Mouse (Mus musculus): ENCODE results near the gene Il23a. TPM values are rescaled to one million over a fixed set of nuclear protein-coding genes. Genes with fewer than 3 reads are reported as not detected.
A peak's percentile ranks its signal among the peaks of the same experiment; 100 is the strongest.
"Not testable (repeated sequence)": the region's sequence is repeated elsewhere in the genome, so short reads cannot be mapped to it uniquely, and the experiment has no call there.

The Il23a gene
- polyA plus RNA-seq, 1 experiment = not detected

DNA sequence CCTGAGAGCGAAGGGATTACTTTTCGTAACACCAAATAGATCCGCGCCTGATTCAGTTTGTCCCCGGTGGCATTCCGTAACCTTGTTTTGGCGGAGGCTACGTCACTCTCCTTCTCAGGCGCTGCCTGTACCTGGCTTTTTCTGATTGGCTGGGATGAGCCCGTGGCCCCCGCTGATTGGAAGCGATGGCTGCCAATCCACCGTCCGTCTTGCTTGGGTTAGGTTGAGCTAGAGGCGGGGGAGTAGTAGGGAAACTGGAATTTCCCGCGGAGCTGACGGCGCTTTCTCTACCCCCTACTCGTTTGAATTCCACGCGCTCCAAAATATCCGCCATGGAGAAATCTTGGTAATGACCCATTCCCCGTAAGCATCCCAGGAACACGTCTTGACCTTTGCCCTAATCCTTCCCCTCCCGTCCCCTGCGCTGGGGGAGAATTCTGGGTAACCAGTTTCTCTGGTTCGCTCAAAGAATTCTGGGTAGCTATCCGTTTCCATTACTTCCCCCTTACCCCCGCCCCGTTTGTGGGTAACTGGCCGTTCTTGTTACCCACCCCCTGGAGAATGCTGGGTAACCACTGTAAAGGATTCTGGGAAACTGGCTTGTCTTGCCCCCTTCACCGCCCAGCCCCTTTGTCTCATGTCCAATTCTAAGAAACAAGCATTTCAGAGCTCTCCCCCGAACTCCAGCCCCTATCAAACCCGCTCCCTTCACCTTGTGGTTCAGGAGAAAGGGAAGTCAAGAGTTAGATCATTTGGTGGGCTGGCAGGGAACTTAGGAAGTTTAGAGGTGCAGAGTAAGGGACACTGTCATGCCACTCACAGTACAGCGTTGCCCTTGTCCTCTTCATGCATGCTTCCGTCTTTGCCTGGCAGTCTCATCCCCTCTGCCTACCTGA, 4.8 kb upstream of the Il23a start, which contains the start of gene Pan2:
Gene Pan2, plus strand, starts transcription at position 210 of the 896 bp plus-strand sequence.
- DNase-seq (ENCODE audit: low spot score) = peak; percentile 100

DNA sequence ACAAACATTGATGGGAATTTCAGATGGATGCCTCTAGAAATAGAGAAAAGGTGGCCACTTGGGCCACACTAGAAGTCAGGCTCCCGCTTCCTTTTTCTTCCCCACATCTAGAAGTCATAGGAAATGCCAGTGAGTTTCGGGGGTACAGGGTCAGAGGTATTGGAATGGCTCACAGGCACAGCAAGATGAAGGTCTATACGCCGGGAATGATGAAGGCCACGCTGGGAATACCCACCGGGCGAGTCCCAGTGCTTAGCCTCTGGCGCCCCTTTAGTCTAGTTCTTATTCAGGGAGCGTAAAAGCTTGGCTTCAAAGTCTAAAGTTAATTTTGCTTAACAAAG, 4.2 kb upstream of the Il23a start:
- no peak for DNase-seq (ENCODE audit: low spot score)

DNA sequence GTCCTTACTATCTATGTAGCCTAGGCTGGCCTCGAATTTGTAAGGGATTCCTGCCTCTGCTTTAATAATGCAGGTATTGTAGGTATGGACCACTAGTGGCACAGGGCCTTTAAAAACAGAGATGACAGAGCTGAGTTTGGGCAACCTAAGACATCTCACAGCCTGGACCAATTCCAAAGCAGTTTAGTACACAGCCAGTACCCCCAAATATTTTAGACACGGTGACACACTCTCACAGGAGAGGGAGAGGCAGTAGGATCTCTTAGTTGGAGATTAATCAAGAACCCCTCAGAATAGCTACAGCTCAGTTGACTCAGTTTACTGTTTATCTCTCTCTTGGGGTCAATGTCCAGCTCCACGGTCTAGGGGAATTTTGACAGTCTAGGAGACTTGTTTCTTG, 3.8 kb upstream of the Il23a start:
- no peak for DNase-seq (ENCODE audit: low spot score)

DNA sequence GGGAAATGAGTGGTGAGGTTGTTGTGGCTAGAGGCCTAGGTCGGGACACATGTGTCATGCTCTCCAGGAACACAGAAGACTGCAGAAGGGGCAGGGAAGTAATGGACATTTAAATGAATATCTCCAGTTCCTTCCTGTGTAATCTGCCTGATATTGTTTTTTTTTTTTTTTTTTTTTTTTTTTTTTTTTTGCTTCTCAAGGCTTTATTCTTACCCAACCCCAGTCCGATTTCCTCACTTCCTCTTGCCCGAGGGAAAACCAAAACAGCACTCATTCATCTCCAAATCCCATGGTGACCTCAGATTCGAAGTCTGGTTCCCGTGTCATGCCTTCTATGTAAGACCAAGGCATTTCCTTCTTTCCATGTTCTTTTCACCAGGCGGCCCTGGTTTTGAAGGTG, 309 bp downstream of the Il23a start:
- DNase-seq (ENCODE audit: low spot score) = no peak

DNA sequence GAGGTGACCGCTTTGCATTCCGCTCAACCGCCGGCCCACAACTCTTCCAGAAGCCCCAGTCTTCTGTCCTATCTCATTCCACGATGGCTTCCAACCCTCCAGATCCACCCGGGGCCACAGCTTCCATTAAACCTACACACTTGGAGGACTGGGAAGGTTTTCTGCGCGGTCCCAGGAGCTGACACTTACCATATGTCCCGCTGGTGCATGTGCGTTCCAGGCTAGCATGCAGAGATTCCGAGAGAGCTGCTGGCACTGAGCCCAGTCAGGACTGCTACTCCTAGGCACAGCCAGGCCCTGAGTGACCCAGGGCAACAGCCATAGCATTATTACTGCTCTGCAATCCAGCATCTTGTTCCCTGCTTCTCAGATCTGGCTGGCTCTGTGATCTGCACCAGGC, 930 bp downstream of the Il23a start:
- DNase-seq (ENCODE audit: low spot score) = no peak

DNA sequence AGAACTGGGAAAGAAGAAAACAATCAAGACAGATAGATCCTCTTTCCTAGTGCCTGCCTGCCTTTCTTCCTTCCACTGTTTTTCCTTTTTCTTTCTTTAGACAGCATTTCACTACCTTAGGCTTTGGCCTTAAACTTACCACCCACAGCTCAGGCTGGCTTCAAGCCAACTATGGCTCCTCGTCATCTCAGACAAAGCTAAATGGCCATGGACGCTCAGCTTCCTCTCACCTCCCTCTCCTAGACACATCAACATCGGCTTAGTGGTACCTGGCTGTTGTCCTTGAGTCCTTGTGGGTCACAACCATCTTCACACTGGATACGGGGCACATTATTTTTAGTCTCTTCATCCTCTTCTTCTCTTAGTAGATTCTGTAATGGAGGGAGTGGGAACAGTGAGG, 1.3 kb downstream of the Il23a start:
- DNase-seq (ENCODE audit: low spot score) = no peak

DNA sequence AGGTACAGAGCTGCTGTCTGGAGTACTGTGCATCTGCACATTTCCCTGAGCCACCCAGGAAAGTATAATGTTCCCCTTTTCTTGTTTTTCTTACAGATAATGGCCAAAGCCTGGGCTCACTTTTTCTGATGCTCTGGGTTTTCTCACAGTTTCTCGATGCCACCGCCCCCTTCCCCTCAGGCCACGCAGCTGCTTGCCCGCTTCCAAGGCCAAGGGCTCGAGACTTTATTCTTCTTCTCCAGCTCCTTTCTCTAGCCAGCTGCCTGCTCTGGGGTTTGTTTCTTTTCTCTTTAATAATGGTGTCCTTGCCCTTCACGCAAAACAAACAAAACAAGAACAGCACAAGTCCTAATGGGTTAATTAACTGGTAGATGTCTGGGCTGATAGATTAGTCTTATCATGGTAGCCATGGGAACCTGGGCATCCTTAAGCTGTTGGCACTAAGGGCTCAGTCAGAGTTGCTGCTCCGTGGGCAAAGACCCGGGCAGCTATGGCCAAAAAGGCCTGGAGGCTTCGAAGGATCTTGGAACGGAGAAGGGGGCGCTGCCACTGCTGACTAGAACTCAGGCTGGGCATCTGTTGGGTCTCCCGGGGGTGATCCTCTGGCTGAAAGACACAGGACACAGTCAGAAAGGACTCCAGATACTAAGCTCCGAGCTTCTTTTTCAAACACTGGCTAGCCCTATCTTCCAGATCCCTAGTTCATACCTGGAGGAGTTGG, 2.0 kb downstream of the Il23a start:
- DNase-seq (ENCODE audit: low spot score) = no peak

DNA sequence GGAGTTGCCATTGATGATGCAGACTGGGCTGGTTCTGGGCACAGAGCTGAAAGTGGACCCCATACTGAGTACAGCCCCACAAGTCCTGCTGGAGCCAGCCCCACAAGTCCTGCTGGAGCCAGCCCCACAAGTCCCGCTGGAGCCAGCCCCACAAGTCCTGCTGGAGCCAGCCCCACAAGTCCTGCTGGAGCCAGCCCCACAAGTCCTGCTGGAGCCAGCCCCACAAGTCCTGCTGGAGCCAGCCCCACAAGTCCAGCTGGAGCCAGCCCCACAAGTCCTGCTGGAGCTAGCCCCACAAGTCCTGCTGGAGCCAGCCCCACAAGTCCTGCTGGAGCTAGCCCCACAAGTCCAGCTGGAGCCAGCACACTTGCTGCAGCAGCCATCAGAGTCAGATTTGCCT, 8.0 kb downstream of the Il23a start:
- not testable (repeated sequence) for DNase-seq (ENCODE audit: low spot score)

DNA sequence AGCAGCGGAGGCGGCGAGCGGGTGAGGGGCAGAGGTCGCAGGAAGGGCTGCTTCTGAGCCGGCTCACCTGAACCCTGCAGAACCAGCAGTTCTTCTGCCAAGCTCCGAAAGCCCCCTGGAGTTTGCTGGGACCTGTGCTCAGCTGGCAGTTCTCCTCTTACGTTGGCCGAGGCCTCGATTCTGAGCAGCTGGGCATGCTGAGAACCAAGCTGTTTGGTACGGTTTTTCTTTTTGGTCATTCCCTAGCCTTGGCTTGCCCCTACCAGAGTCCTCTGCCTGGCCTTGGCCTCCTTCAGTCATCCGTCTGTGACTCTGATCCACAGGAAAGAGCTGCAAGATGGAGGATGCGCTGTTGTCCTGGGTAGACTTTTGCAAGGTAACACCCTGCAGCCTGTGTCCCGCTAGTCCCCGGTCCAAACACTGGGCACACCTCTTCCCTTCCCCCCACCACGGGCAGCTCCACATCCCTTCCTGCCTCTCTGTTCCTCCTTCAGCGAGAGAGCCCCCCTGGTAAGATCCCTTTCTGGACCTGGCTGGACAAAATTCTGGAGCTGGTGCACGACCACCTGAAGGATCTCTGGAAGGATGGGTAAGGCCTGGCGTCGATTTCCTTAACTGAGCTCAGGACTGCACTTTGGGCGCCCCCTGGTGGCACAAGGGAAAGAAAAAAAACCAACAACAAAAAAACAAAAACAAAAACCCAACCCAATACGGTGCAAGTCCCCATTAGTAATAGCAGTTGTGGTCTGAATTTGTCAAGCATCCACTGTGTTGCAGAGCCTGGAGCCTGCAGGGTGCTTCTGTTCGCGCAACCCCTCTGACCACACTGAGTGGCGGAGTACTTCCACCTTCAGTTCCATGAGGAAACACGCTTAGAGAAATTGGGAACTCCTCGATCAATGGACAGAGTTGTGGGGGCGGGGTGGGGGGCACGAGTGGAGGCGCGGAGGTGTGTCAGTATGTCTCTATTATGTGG, 14.7 kb downstream of the Il23a start:
- DNase-seq (ENCODE audit: low spot score) = no peak

DNA sequence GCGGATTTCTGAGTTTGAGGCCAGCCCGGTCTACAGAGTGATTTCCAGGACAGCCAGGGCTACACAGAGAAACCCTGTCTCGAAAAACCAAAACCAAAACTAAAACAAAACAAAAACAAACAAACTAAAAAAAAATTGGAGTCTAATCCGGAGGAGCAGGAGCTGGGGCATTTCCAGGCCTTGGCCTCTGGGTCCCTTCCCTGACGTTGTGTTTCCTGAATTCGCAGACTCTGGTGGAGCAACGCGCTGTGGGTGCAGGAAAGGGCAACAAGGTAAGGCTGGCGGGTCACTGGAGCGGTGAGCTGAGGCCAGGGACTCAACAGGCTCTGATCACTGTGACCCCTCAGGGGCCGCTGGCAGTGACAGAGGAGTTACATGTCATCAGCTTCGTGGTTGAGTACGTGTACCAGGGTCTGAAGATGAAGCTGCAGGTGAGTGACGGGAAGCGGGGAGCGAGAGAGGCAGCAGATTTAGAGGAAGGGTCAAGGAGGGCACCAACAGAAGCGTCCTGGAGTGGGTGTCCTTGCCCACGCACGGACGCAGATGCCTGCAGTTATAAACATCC, 15.6 kb downstream of the Il23a start:
- no peak for DNase-seq (ENCODE audit: low spot score)

DNA sequence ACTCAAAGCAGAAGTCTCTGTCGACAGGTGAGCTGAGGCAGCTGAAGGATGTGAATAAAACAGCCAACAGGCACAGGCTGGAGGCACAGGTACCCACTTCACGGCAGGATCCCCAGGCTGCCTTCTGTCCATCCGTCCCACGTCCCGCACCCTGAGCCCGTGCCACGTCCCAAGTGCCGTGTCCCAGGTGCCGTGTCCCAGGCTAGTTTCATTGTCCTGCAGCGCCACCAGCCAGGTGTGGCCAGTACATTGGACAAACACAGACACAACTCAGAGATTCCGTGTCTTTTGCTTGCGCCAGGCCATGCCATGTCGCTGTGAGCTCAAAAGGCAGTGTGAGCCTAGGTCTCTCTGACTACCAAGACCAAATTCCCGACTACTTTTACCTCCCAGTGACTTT, 16.9 kb downstream of the Il23a start:
- no peak for DNase-seq (ENCODE audit: low spot score)

DNA sequence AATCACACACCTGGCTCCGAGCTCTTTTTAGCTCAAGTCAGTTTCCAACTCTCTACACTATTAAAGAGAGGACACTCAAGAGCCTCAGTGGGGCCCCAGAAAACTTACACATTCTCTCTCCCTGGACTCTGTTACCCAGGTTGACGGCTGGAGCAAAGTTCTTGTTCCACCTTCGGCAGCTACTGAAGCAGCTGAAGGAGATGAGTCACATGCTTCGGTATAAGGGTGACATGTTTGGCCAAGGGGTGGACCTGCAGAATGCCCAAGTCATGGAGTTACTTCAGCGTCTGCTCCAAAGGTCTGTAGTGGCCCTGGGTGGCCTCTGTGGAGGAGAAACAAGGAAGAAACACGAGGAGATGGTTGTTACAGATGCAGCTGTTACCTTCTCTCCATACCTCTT, 17.6 kb downstream of the Il23a start:
- no peak for DNase-seq (ENCODE audit: low spot score)

DNA sequence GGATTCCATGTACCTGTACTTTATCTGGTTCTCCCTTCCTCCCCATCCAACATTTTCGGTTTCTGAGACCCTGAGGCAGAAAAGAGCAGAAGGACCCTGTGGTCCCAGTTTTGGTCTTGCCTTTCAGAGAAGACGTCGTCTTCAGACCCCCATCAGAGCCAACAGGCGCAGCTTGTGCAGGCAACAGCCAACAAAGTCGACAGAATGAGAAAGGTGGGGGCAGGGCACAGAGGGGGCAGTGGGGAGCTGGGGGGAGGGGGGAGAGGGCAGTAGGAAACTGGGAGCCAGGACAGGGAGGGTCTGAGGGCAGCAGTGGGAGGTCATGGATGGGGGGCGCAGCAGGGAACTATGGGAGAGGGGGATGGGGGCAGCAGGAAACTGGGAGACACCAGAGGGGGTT, 20.4 kb downstream of the Il23a start:
- DNase-seq (ENCODE audit: low spot score) = no peak

DNA sequence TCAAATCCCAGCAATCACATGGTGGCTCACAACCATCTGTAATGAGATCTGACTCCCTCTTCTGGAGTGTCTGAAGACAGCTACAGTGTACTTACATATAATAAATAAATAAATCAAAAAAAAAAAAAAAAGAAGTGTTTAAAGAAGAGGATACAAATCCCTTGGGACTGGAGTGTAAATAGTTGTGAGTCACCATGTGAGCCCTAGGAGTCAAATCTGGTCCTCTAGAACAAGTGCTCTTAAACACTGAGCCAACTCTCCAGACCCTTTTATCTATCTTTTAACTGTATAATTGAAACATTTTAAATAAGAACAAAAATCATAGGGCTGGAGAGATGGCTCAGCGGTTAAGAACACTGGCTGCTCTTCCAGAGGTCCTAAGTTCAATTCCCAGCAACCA, 23.2 kb downstream of the Il23a start:
- not testable (repeated sequence) for DNase-seq (ENCODE audit: low spot score)

DNA sequence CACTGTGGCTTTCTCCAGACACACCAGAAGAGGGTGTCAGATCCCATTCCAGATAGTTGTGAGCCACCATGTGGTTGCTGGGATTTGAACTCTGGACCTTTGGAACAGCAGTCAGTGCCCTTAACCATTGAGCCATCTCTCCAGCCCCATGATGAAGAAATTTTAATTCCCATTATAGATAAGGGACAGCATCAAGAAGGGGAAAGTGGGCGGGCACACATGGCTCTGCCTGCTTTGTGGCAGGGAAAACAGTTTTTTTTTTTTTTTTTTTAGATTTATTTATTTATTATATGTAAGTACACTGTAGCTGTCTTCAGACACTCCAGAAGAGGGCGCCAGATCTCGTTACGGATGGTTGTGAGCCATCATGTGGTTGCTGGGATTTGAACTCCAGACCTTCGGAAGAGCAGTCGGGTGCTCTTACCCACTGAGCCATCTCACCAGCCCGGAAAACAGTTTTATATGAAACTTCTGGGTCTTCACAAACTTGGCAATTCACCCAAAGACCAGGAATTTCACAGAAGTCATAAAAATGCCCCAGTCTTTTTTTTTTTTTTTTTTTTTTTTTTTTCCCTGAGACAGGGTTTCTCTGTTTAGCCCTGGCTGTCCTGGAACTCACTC, 25.6 kb downstream of the Il23a start:
- not testable (repeated sequence) for DNase-seq (ENCODE audit: low spot score)

DNA sequence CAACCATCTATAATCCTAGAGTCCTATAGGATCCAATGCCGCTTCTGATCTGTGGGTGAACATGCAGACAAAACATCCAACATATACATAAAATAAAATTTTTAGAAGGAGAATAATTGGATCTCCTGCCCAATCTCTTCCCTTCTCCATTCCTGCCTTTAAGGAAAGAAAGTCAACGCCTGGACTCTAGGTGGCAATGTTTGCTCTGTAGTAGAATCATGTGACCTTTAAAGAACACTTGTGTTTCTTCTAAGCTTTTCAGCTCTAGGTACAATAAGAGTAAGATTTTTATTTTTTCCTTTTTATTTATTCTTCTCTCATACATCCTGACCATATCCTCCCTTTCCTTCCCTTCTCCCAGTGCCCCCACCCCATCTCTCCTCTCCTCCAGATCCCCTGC, 26.7 kb downstream of the Il23a start:
- DNase-seq (ENCODE audit: low spot score) = no peak

DNA sequence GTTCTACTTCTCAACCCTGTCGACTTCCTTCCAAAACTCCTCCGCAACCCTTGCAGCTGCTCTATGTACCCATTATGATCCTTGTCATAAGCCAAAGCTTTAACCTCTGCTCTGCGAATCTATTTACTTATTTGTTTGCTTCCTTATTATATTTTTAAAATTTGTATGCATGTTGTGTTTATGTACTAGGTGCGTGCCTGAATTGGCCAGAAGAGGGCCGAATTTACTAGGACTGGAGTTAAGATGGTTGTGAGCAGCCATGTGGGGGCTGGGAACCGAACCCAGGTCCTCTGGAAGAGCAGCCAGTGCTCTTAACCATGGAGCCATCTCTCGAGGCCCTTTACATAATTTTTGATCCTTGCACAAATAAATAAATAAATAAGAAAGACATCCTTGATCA, 27.7 kb downstream of the Il23a start:
- DNase-seq (ENCODE audit: low spot score) = no peak

DNA sequence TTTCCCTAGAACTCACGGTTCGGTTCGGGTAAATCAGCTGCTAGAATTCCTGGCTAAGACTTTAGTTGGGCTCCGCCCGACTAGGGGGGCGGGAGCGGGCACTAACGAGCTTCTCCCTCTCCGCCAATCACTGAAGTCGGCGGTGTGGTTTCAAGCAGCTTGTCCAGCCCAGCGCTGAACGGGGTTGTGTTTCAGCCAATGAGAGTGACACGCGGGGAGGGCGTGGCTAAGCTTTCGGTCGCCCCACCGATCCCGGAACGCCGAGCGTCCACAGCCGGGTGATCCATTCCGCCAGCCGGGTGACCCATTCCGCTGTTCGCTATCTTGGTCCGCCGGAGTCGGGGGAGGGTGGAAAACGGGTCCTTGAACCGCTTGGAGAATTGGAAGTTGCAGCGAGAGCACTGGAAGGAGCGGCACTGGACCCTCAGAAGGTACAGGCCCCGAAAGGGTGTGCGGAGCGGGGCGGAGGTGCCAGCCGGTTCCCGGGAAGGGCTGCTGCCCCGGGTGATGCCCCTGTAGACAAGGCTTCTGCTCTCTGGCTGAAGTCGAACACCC, 28.2 kb downstream of the Il23a start, which contains the start of gene Stat2:
Gene Stat2, plus strand, starts transcription at position 273 of the 555 bp plus-strand sequence.
- DNase-seq (ENCODE audit: low spot score) = peak; percentile 93

DNA sequence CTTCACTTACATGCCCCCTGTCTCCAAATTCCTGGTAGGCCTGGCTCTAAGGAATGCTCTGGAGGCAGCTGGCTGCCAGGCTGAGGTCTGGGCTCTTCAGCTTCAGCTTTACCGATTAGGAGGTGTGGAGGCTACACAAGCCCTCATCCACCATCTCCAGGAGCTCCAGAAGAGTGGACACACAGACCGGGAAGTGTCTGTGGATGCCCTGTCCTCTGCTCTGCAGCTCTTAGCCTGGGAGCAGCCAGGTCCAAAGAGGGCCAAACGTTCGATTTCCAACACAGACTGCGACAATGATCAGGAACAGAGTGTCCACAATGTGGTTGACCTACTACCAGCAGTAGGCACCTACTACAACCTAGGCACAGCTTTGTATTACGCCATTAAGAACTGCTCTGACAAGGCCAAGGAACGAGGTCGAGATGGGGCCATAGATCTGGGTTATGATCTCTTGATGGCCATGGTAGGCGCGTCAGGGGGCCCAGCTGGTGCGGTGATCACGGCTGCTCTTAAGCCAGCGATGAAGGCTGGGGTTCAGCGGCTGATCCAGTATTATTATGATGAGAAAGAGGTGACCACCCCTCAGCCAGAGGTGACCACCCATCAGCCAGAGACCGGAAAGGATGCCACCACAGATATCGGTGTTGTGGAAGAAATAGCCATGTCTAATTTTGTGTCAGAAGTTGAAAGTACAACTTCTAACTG, 29.2 kb downstream of the Il23a start:
- DNase-seq (ENCODE audit: low spot score) = no peak

DNA sequence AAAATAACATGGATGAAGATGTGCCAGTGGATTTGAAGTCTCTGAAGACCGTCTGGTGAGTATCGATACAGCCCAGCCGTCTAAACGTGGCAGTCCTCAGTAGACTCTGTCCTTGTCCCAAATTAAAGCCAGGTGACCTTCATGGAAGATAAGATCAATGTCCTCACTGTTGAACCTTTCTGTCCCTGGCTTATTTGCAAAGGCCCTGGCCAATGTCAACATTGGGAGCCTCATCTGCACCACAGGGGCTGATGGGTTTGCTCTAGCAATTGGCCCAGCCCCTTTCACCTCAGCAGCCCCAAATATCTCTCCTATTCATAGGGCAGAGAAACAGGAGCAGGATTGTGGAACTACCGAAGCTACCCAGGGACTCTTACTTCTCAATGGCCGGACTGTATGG, 30.2 kb downstream of the Il23a start, which contains the start of gene Apof:
Gene Apof, plus strand, starts transcription at position 301 of the 400 bp plus-strand sequence.
- no peak for DNase-seq (ENCODE audit: low spot score)

Data from urinary bladder, adult 2 months (tissue).